Mouse (Mus musculus) G1E (cell line): ENCODE results near the gene Dtnbp1.

Experiments
- CTCF ChIP-seq: IDR thresholded peaks from 2 replicates; pipeline ENCODE4 v1.5.1; 2012; ENCODE audit warnings: low read depth, low read length, inconsistent platforms, mixed read lengths
- GATA1 ChIP-seq: IDR thresholded peaks from 2 replicates; pipeline ENCODE4 v1.6.1; 2012; ENCODE audit warnings: borderline replicate concordance, low read length, inconsistent platforms, mixed read lengths

- TF ChIP-seq CTCF (no peak), GATA1 (no peak)
These were observed 29.8 kb upstream of the Dtnbp1 start for GRCm38 (mm10) chr13:45031748-45032147.
